Mouse (Mus musculus) embryonic facial prominence, embryonic 10.5 days (tissue): Measurements from ENCODE around the gene BC107364. TPM values are rescaled to one million over a fixed set of nuclear protein-coding genes. Genes with fewer than 3 reads are reported as not detected.
"Not testable (repeated sequence)": the region's sequence is repeated elsewhere in the genome, so short reads cannot be mapped to it uniquely, and the experiment has no call there.

Source experiments
- DNase-seq: peaks from one replicate; pipeline ENCODE4 v3.0.0-alpha.2; 2017; ENCODE audit warnings: low spot score
- H3K27ac ChIP-seq: fragments of 300-500 bp; sonication (generic); replicated peaks from 2 replicates; pipeline ENCODE4 v1.5.1; 2016; ENCODE audit warnings: mild to moderate bottlenecking
- H3K27me3 ChIP-seq: fragments of 300-500 bp; sonication (generic); replicated peaks from 2 replicates; pipeline ENCODE4 v1.6.1; 2016; ENCODE audit warnings: low read depth, mild to moderate bottlenecking; ENCODE audit not compliant: poor library complexity, severe bottlenecking
- H3K36me3 ChIP-seq: fragments of 300-500 bp; sonication (generic); replicated peaks from 2 replicates; pipeline ENCODE4 v1.6.1; 2016; ENCODE audit warnings: mild to moderate bottlenecking, moderate library complexity
- H3K4me1 ChIP-seq: fragments of 300-500 bp; sonication (generic); 2 replicates; pipeline ENCODE4 v1.6.1; 2016
- H3K4me3 ChIP-seq: fragments of 300-500 bp; sonication (generic); 2 replicates; pipeline ENCODE4 v1.5.1; 2016; ENCODE audit warnings: mild to moderate bottlenecking, moderate library complexity
- H3K9me3 ChIP-seq: fragments of 300-500 bp; sonication (generic); 2 replicates; pipeline ENCODE4 v1.6.1; 2016; ENCODE audit warnings: mild to moderate bottlenecking
- WGBS: fragments of 180-500 bp; shearing (Covaris S2); methylation state at CpG from one replicate; pipeline ENCODE4 v1.1.7; 2016; 5-methylcytosine and 5-hydroxymethylcytosine counted together
- polyA plus RNA-seq: library from polyadenylated mRNA; unstranded; fragments of >200 nt; fragmentation: Nextera tagmentation; extraction: Ambion mirVana; gene quantifications from 2 replicates; pipeline ENCODE4 v1.2.1, GENCODE M21; 2016

BC107364 gene
- polyA plus RNA-seq, 1 experiment from 2014 or later: not detected

DNA sequence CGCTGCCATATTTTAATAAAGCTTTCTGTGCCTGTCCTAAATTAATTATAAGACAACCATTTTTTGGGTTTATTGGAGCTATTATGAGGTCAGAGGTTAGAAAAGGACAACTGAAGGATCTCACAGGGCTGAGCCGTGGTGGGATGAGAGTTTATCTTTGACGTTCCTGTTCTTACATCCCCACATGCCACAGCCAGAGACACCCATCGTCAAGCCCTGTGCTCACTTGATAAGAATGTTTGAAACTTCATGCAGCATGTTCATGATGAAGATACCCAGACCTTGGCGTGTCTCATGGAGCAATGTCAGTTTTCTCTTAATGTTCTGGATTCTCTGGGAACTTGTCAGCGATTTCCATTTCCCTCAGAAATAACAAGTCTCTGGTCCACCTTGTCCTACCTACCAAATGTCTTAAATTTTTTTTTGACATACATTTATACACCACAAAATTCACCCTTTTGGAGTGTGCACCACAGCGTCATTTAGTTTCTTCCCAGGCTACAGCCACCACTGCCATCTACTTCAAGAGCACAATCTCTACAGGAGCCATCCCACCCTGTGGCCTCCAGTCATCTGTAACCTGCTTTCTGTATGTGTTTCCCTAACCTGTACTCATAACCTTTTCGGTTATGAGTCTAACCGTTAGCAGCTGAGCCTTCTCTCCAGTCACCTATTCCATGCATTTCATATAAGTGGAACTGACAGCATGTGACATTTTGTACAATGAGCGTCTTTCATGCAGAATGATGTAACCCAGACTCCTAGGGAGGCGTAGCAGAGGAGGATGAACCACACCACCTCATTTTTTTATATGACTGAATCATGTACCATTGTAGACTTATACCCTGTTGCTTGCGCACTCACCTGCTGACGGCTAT lies 22.9 kb downstream of the BC107364 start:
- Histone ChIP-seq H3K27ac (no peak overlapping the region), H3K4me1 (peaks cover 25% of the 10 kb centered on the region), H3K9me3 (no peaks in the 10 kb centered on the region), H3K27me3 (peaks cover 69% of the 10 kb centered on the region), H3K4me3 (no peak overlapping the region), H3K36me3 (no peaks in the 10 kb centered on the region)
- WGBS: 87% methylated on average over 13 of the region's 13 CpGs
- no peak for DNase-seq

DNA sequence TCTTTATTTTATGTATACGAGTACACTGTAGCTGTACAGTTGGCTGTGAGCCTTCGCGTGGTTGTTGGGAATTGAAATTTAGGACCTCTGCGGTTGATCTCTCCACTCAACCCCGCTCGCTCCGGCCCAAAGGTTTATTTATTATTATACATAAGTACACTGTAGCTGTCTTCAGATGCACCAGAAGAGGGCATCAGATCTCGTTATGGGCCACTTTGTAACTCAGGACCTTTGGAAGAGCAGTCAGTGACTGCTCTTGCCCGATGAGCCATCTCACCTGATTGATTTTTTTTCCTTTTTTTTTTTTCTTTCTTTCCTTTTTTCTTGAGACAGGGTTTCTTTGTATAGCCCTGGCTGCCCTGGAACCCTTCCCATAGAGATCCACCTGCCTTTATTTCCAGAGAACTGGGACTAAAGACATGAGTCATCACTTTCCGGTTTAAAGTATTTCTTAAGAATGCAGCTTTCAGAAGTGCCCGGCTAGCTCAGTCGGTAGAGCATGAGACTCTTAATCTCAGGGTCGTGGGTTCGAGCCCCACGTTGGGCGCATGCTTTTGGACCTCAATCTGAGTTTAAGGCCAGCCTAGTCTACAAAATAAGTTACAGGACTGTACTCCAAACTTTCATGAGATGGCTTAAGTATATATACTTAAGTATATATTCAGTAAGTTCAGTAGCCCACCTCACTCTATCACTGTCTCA lies 24.2 kb downstream of the BC107364 start:
- no peak overlapping the region for H3K27ac ChIP-seq

DNA sequence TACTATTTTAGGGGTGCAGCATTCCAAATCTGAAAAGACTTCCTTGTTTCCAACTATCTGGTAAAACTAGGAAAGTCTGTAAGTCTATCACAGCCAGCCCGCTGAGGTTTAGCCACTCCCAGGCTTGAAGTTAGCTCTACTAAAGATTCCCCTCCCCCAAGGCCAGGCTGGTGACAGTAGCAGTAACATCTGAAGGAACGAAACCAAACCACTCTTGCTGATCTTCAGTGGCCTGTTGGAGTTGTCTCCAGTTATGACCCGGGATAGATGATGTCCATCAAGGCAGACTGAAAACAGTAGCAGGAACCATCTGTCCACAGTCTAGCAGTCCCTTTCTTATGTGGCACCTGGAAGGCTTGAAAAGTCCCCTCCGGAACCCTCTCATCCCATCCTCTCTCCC lies 24.8 kb downstream of the BC107364 start:
- Histone ChIP-seq H3K27me3 (peaks cover 59% of the 10 kb centered on the region), H3K36me3 (no peaks in the 10 kb centered on the region), H3K27ac (no peak overlapping the region), H3K4me3 (peak overlapping the region; percentile 48), H3K9me3 (no peaks in the 10 kb centered on the region), H3K4me1 (peaks cover 25% of the 10 kb centered on the region)
- DNase-seq: peak; percentile 35
- 7% methylated on average over 4 of the region's 4 CpGs for WGBS

More for the DNA sequence above, 24.2 kb downstream of the BC107364 start:
- peaks cover 25% of the 10 kb centered on the region for H3K4me1 ChIP-seq
- H3K27me3 ChIP-seq: peaks cover 57% of the 10 kb centered on the region
- peak; percentile 73 for DNase-seq
- H3K9me3 ChIP-seq: no peaks in the 10 kb centered on the region
- WGBS: 8% methylated on average over 16 of the region's 16 CpGs
- no peaks in the 10 kb centered on the region for H3K36me3 ChIP-seq
- peak overlapping the region; percentile 48 for H3K4me3 ChIP-seq

DNA sequence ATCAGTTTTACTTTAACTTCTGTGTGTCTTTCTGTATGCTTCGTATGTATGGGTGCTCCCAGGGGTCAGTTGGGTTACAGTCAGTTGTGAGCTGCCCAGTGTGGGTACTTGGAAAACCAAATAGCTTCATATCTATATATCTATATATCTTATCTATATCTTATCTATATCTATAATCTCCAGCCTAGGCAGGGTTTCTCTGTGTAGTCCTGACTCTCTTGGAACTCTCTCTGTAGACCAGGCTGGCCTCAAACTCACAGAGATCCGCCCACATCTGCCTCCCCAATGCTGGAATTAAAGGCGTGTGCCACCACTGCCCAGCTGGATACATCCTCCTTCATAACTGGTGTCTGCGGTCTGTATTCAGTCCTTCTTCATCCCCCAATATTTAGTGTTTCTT lies 25.8 kb downstream of the BC107364 start:
- 77% methylated on average over 4 of the region's 4 CpGs for WGBS
- H3K36me3 ChIP-seq: no peaks in the 10 kb centered on the region
- H3K4me3 ChIP-seq: no peak overlapping the region
- peaks cover 51% of the 10 kb centered on the region for H3K27me3 ChIP-seq
- H3K27ac ChIP-seq: no peak overlapping the region
- no peak for DNase-seq
- peaks cover 25% of the 10 kb centered on the region for H3K4me1 ChIP-seq
- H3K9me3 ChIP-seq: no peaks in the 10 kb centered on the region

DNA sequence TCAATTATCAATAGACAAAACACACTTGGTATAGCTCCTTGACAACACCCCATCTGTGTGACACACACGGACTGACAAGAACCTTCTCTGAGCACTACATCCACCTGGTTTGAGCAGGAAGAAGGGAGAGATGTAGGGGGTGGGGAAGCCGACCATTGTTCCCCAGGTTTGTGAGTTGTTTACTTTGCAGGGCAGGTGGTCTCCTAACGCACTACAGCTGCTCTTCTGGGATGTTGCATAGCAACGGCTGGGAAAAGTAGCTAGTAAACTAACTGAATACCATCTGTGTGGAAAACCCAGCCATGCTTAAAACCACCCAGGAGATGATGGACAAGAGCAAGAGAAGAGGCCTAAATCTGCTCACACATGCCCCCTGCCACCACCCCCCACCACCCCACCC lies 27.7 kb downstream of the BC107364 start:
- Histone ChIP-seq H3K4me1 (peaks cover 25% of the 10 kb centered on the region), H3K27me3 (peaks cover 33% of the 10 kb centered on the region)
- DNase-seq, H3K9me3 ChIP-seq, H3K27ac ChIP-seq, H3K4me3 ChIP-seq, H3K36me3 ChIP-seq: not testable (repeated sequence)
- WGBS: 7% methylated on average over 4 of the region's 4 CpGs

DNA sequence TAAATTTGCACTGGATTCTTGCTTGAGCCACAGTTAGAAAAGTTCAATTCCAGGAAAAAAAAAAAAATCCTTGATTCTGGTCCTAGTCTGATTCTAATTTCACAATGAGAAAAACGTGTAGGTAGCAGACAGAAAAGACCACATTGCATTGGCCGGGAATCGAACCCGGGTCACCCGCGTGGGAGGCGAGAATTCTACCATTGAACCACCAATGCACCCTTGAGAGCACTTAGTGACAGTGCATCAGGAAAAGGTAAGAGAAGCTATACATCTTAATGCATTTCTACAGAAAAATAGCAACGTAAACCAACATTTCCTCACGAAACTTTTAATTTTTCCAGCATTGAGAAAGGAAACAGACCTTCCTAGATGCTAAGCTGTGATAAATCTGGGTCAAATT lies 28.2 kb downstream of the BC107364 start:
- H3K27ac ChIP-seq: no peak overlapping the region
- peak; percentile 70 for DNase-seq
- WGBS: 9% methylated on average over 9 of the region's 9 CpGs
- peaks cover 25% of the 10 kb centered on the region for H3K4me1 ChIP-seq
- H3K36me3 ChIP-seq: no peaks in the 10 kb centered on the region
- no peak overlapping the region for H3K4me3 ChIP-seq
- no peaks in the 10 kb centered on the region for H3K9me3 ChIP-seq
- H3K27me3 ChIP-seq: peaks cover 27% of the 10 kb centered on the region; the same call in 1 of the 2 replicates

DNA sequence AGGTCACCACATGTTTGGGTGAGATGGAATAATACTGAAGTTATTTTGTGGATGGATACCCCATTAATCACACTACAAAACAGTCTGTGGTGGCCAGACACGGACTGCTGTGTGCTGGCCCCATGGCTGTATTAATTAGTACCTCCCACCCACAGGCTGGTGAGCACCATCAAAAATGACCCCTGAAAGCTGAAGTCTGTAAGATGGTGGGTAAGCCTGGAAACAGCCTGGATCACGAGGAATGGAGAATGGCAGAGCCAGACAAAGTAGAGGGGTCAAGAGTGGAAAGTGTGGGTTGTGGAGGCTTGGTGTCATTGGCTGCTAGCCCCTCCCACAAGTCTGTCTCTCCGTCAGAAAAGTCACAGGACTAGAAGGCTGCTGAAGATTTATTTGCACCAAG lies 31.3 kb downstream of the BC107364 start:
- WGBS: 64% methylated on average over 3 of the region's 3 CpGs
- no peak for DNase-seq
- H3K4me1 ChIP-seq: peaks cover 15% of the 10 kb centered on the region
- peaks cover 16% of the 10 kb centered on the region; the same call in 1 of the 2 replicates for H3K27me3 ChIP-seq
- H3K36me3 ChIP-seq: no peaks in the 10 kb centered on the region
- H3K27ac ChIP-seq: no peak overlapping the region
- no peaks in the 10 kb centered on the region for H3K9me3 ChIP-seq
- no peak overlapping the region for H3K4me3 ChIP-seq

DNA sequence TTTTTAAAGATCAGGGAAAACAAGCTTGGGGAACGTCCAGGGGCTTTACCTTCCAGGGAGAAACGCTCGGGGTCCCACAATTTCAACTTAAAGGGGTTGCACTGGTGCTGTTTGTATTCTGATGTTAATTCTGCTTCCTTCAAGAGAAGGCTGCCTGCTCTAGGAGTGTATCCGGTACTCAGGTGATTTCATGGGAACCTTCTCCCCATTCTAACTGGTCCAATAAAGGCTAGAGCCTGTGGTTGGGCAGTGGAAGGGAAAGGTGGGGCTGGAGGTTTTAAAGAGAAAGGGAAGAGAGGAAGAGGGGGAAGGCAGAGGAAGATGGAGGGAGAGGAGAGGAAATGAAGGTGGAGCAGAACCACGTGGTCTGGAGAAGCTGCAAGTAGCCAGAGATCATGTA lies 33.2 kb downstream of the BC107364 start:
- H3K4me1 ChIP-seq, DNase-seq, H3K27ac ChIP-seq, H3K36me3 ChIP-seq, H3K27me3 ChIP-seq, H3K4me3 ChIP-seq, H3K9me3 ChIP-seq: not testable (repeated sequence)
- WGBS: 67% methylated on average over 5 of the region's 5 CpGs

DNA sequence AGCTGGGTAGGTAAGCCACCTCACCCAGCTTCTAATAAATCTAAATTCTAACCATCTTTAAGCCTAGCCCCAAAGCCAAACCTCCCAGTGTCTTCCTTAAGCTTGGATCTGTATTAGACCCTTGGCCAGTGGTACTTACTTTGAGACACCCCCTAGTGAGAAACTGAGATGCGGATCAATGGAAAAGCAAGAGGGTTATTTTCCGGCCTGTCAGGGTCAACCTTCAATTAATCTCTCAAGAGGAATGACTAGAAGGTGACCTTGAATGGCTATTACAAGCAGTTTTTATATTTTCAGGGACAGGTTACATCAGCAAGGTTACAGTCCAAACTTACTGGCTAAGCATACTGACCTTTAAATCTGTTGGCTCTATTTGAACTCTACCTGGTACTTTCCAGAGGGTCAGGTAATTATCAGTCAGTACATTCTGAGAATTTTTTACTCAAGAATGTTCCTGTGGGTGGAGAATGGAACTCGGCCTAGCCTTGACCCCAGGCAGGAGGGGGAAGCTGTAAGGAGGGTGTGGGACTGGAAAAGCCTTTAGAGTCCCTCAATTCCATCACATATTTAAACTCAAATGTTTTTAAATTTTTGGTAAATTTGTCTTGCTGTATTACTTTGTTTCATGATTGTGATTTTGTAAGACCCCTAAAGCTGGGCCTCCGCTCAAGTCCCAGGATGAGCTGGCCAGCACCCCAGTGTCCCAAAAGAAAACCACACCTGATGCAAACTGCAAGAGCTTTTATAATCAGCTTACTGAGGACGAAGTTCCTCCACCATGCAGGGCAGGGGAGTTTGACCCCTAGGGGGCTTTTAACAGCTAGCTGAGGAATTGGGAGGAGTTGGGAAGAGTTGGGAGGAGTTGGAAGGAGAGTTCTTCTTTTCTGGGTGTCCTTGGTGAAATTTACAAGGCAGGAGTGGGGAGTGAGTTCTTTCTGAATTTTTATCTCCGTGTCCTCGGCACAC lies 34.0 kb downstream of the BC107364 start:
- 75% methylated on average over 7 of the region's 7 CpGs for WGBS
- Histone ChIP-seq H3K27me3 (peaks cover 9% of the 10 kb centered on the region; the same call in 1 of the 2 replicates), H3K9me3 (no peaks in the 10 kb centered on the region), H3K4me1 (peaks cover 8% of the 10 kb centered on the region), H3K27ac (no peak overlapping the region), H3K4me3 (no peak overlapping the region), H3K36me3 (peaks cover 2% of the 10 kb centered on the region; the same call in 1 of the 2 replicates)
- DNase-seq: no peak

DNA sequence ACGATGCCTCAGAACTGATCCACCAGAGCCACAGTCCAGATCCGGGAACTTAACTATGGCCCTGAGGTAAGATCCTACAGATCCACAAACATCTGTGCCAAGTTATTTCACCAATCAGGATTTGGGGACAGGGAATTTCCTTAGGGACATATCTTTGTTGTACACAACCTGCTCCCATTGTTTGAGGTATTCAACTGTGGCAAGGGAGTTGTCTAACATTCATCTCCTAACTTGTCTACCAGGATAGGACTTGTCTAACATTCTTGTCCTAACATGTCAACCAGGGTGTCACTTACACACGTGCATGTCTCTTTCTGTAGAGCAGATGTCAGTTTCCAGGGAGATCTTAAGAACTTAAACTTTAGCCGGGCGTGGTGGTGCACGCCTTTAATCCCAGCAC lies 35.5 kb downstream of the BC107364 start:
- no peaks in the 10 kb centered on the region for H3K9me3 ChIP-seq
- WGBS: 93% methylated on average over 6 of the region's 6 CpGs

DNA sequence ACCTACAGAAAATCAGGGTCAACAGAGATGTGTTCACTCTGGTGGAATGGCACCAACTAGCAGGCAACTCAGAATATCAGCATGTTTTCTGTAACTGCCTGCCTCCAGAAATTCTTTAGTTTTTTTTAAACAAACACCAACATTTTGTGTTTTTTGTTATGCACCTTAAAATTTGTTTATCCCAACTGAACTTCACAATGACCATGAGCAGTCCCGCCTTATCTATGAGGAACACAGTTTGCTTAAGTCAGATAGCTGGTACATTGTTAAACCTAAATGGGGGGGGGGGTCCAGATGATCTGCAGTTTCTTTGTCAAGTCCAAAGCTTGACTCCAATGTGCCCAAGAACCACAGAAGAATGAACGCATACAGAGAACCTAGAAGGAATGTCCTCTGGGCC lies 36.0 kb downstream of the BC107364 start:
- DNase-seq: no peak
- Histone ChIP-seq H3K4me1 (peaks cover 8% of the 10 kb centered on the region), H3K4me3 (no peak overlapping the region), H3K36me3 (peaks cover 9% of the 10 kb centered on the region), H3K27me3 (peaks cover 6% of the 10 kb centered on the region; the same call in 1 of the 2 replicates), H3K27ac (no peak overlapping the region), H3K9me3 (no peaks in the 10 kb centered on the region)
- 90% methylated on average over 2 of the region's 2 CpGs for WGBS

More for the DNA sequence above, 35.5 kb downstream of the BC107364 start:
- Histone ChIP-seq H3K27me3 (peaks cover under 1% of the 10 kb centered on the region; the same call in 1 of the 2 replicates), H3K36me3 (peaks cover 9% of the 10 kb centered on the region), H3K4me3 (no peak overlapping the region), H3K4me1 (peaks cover 8% of the 10 kb centered on the region), H3K27ac (no peak overlapping the region)
- DNase-seq: no peak

DNA sequence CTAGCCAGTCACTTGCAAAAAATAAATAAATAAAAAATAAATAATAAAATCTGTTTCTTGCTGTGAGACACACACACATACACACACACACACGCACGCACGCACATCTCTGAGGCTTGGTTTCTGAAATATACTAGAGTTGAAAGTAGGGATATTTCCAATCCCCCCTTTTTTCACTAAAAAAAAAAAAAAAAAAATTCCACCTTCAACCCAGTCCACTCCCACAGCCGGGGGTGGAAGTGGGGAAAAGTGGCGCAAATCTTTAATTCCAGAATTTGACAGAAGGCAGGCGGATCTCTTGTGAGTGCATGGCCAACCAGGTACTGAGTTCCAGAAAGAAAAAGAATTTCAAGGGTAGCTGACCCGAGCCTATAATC lies 37.2 kb downstream of the BC107364 start:
- Histone ChIP-seq H3K27me3 (peaks cover 17% of the 10 kb centered on the region), H3K4me3 (peak overlapping the region; percentile 84), H3K36me3 (peaks cover 9% of the 10 kb centered on the region), H3K27ac (no peak overlapping the region), H3K4me1 (peaks cover 9% of the 10 kb centered on the region), H3K9me3 (no peaks in the 10 kb centered on the region)
- DNase-seq: no peak
- 38% methylated on average over 7 of the region's 7 CpGs for WGBS
